Mouse (Mus musculus): ENCODE results near the gene Reep6. TPM values are rescaled to one million over a fixed set of nuclear protein-coding genes. Genes with fewer than 3 reads are reported as not detected.

Reep6 gene
- polyA plus RNA-seq, 1 experiment from 2014 or later: 4.3 TPM

DNA sequence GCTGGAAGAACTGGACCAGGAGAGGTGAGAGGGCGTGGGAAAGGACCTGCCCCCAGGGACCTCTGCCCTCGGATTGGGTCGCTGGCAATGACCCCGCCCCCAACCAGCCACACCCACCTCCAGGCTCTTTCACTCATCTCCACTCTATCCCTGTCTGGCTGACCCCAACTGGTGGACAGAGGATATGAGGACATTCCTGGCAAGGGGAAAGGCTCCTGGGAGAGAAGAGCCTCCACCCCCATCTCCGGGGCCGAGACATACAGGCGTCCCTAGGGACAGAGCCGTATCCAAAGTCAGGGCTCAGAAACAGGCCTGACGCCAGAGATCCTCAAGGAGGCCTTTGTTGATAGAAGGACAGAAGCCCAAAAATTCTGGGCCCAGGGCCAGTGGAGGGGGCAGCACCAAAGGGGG is 27.3 kb upstream of the Reep6 start:
- H3K9me3 ChIP-seq (replicated peaks): no peaks in the 10 kb centered on the region
- peaks cover 74% of the 10 kb centered on the region for H3K4me1 ChIP-seq
- H3K9ac ChIP-seq (replicated peaks): peak overlapping the region; percentile 74
- peaks cover 38% of the 10 kb centered on the region for H3K36me3 ChIP-seq
- 0 out of 2 replicates have a peak, but pooled peaks have one; percentile 4 for ATAC-seq (ENCODE audit: low FRiP score)
- peak overlapping the region; percentile 95 for H3K27ac ChIP-seq (replicated peaks)
- H3K4me2 ChIP-seq: peak overlapping the region; percentile 85
- 9% methylated on average over 9 of the region's 9 CpGs for WGBS
- H3K4me3 ChIP-seq (replicated peaks): peak overlapping the region; percentile 52
- H3K27me3 ChIP-seq (replicated peaks): no peaks in the 10 kb centered on the region

DNA sequence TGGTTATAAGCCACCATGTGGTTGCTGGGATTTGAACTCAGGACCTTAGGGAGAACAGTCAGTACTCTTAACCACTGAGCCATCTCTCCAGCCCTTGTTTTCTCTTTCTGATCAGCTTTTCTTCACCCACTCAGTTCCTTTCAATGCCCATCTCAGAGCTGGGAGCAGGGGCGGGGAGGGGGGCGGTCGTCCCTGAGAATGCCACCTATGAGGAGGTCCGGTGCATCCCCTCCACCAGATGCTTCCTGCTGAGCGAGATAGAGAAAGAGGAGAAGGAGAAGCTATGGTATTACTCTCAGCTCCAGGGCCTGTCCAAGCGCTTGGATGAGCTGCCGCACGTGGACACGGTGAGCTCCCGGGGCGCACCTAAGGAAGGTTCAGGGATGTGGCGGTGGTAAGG is 25.3 kb upstream of the Reep6 start:
- H3K27me3 ChIP-seq (replicated peaks): no peaks in the 10 kb centered on the region
- H3K4me2 ChIP-seq: peak overlapping the region; percentile 32
- H3K9ac ChIP-seq (replicated peaks): 0 out of 2 replicates have a peak overlapping the region, but pooled peaks have one; percentile 18
- peaks cover 59% of the 10 kb centered on the region for H3K4me1 ChIP-seq
- no peaks in the 10 kb centered on the region for H3K9me3 ChIP-seq (replicated peaks)
- H3K4me3 ChIP-seq (replicated peaks): peak overlapping the region; percentile 0; the same call in 1 of the 2 replicates
- 23% methylated on average over 12 of the region's 12 CpGs for WGBS
- no peak overlapping the region for H3K27ac ChIP-seq (replicated peaks)
- no peak for ATAC-seq (ENCODE audit: low FRiP score)
- peaks cover 58% of the 10 kb centered on the region for H3K36me3 ChIP-seq

DNA sequence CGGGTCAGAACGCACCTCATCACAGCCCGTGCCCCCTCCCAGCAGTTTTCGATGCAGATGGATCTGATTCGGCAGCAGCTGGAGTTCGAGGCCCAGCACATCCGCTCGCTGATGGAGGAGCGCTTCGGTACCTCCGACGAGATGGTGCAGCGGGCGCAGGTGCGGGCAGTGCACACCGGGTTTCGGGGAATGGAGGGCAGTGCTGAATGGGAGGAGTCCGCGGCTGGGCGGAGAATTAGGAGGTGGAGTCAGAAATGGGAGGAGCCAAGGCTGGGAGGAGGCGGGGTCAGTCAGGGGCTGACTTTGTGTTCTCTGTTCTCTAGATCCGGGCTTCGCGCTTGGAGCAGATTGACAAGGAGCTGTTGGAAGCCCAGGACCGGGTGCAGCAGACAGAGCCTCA is 24.9 kb upstream of the Reep6 start:
- H3K27ac ChIP-seq (replicated peaks): no peak overlapping the region
- peak overlapping the region; percentile 32 for H3K4me2 ChIP-seq
- H3K9ac ChIP-seq (replicated peaks): no peak overlapping the region
- 12% methylated on average over 25 of the region's 25 CpGs for WGBS
- ATAC-seq (ENCODE audit: low FRiP score): no peak
- peaks cover 62% of the 10 kb centered on the region for H3K36me3 ChIP-seq
- peaks cover 56% of the 10 kb centered on the region for H3K4me1 ChIP-seq
- no peaks in the 10 kb centered on the region for H3K27me3 ChIP-seq (replicated peaks)
- H3K4me3 ChIP-seq (replicated peaks): peak overlapping the region; percentile 0; the same call in 1 of the 2 replicates
- no peaks in the 10 kb centered on the region for H3K9me3 ChIP-seq (replicated peaks)

DNA sequence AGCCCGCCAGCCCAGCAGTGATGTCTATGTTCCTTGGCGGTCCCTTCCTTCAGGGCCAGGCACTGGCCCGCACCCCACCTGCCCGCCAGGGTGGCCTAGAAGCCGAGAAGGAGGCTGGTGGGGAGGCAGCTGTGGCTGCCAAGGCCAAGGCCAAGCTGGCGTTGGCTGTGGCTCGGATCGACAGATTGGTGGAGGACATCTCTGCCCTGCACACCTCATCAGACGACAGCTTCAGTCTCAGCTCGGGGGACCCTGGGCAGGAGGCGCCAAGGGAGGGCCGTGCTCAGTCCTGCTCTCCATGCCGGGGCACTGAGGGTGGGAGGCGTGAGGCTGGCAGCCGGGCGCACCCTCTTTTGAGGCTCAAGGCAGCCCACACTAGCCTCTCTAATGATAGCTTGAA is 18.2 kb upstream of the Reep6 start:
- Histone ChIP-seq H3K4me2 (no peak overlapping the region), H3K4me3 (replicated peaks) (no peak overlapping the region), H3K36me3 (peaks cover 98% of the 10 kb centered on the region), H3K27ac (replicated peaks) (no peak overlapping the region), H3K9ac (replicated peaks) (no peak overlapping the region), H3K9me3 (replicated peaks) (no peaks in the 10 kb centered on the region), H3K4me1 (peaks cover 41% of the 10 kb centered on the region), H3K27me3 (replicated peaks) (no peaks in the 10 kb centered on the region)
- 87% methylated on average over 16 of the region's 16 CpGs for WGBS
- ATAC-seq (ENCODE audit: low FRiP score): no peak

DNA sequence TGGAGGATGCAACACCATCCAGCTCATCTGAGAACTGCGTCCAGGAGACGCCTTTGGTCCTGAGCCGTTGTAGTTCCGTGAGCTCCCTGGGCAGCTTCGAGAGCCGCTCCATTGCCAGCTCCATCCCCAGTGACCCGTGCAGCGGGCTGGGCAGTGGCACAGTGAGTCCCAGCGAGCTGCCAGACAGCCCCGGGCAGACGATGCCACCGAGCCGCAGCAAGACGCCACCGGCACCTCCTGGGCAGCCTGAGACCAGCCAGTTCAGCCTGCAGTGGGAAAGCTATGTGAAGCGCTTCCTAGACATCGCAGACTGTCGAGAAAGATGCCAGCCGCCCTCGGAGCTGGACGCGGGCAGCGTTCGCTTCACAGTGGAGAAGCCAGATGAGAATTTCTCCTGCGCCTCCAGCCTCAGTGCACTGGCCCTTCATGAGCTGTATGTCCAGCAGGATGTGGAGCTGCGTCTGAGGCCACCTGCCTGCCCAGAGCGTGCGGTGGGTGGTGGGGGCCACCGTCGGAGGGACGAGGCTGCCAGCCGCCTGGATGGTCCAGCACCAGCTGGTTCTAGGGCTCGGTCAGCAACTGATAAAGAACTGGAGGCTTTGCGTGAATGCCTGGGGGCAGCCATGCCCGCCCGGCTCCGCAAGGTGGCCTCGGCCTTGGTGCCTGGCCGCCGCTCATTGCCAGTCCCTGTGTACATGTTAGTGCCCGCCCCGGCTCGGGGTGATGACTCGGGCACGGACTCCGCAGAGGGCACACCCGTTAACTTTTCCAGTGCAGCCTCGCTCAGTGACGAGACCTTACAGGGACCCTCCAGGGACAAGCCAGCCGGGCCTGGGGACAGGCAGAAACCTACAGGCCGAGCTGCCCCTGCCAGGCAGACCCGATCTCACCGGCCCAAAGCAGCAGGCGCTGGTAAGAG is 16.9 kb upstream of the Reep6 start:
- peaks cover 97% of the 10 kb centered on the region for H3K36me3 ChIP-seq
- no peaks in the 10 kb centered on the region for H3K9me3 ChIP-seq (replicated peaks)
- peaks cover 50% of the 10 kb centered on the region for H3K4me1 ChIP-seq
- H3K27me3 ChIP-seq (replicated peaks): no peaks in the 10 kb centered on the region
- no peak for ATAC-seq (ENCODE audit: low FRiP score)
- no peak overlapping the region for H3K4me3 ChIP-seq (replicated peaks)
- H3K4me2 ChIP-seq: no peak overlapping the region
- no peak overlapping the region for H3K27ac ChIP-seq (replicated peaks)
- 67% methylated on average over 54 of the region's 54 CpGs for WGBS
- no peak overlapping the region for H3K9ac ChIP-seq (replicated peaks)

DNA sequence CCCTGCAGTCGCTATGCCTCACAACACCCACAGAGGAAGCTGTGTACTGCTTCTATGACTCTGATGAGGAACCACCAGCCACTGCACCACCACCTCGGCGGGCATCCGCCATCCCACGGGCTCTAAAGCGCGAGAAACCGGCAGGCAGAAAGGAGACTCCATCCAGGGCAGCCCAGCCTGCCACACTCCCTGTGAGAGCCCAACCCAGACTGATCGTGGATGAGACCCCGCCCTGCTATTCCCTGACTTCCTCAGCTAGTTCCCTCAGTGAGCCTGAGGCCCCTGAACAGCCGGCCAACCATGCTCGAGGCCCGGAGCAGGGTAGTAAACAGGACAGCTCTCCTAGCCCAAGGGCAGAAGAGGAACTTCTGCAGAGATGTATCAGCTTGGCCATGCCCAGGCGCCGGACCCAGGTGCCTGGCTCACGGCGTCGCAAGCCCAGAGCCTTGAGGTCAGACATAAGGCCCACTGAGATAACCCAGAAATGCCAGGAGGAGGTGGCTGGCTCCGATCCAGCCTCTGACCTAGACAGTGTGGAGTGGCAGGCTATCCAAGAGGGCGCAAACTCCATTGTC is 16.0 kb upstream of the Reep6 start:
- H3K4me3 ChIP-seq (replicated peaks): no peak overlapping the region
- no peak overlapping the region for H3K9ac ChIP-seq (replicated peaks)
- H3K4me1 ChIP-seq: peaks cover 55% of the 10 kb centered on the region
- ATAC-seq (ENCODE audit: low FRiP score): no peak
- peaks cover 95% of the 10 kb centered on the region for H3K36me3 ChIP-seq
- WGBS: 50% methylated on average over 20 of the region's 20 CpGs
- H3K9me3 ChIP-seq (replicated peaks): no peaks in the 10 kb centered on the region
- H3K27ac ChIP-seq (replicated peaks): no peak overlapping the region
- H3K4me2 ChIP-seq: no peak overlapping the region
- no peaks in the 10 kb centered on the region for H3K27me3 ChIP-seq (replicated peaks)

DNA sequence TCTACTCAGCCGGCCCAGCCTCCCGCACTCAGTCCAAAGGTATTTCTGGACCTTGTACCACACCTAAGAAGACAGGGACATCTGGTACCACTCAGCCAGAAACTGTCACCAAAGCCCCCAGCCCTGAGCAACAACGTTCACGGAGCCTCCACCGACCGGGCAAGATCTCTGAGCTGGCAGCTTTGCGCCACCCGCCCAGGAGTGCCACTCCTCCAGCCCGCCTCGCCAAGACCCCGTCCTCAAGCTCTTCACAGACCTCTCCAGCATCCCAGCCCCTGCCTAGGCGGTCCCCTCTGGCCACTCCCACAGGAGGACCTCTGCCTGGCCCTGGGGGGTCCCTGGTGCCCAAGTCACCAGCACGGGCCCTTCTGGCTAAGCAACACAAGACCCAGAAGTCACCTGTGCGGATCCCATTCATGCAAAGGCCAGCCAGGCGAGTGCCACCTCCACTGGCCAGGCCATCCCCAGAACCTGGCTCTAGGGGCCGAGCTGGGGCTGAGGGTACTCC is 15.2 kb upstream of the Reep6 start:
- H3K9ac ChIP-seq (replicated peaks): no peak overlapping the region
- no peak overlapping the region for H3K27ac ChIP-seq (replicated peaks)
- no peak for ATAC-seq (ENCODE audit: low FRiP score)
- no peak overlapping the region for H3K4me2 ChIP-seq
- H3K4me1 ChIP-seq: peaks cover 63% of the 10 kb centered on the region
- peaks cover 87% of the 10 kb centered on the region for H3K36me3 ChIP-seq
- WGBS: 55% methylated on average over 16 of the region's 16 CpGs
- H3K27me3 ChIP-seq (replicated peaks): no peaks in the 10 kb centered on the region
- H3K4me3 ChIP-seq (replicated peaks): no peak overlapping the region
- H3K9me3 ChIP-seq (replicated peaks): no peaks in the 10 kb centered on the region

DNA sequence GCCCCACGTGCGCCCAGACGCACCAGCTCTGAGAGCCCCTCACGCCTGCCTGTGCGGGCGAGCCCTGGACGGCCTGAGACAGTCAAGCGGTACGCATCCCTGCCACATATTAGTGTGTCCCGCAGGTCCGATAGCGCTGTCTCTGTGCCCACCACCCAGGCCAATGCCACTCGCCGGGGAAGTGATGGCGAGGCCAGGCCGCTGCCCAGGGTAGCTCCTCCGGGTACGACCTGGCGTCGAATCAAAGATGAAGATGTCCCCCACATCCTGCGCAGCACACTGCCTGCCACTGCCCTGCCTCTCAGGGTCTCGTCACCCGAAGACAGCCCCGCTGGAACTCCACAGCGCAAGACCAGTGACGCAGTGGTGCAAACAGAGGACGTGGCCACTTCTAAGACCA is 14.4 kb upstream of the Reep6 start:
- ATAC-seq (ENCODE audit: low FRiP score): no peak
- Histone ChIP-seq H3K36me3 (peaks cover 79% of the 10 kb centered on the region), H3K9me3 (replicated peaks) (no peaks in the 10 kb centered on the region), H3K27me3 (replicated peaks) (no peaks in the 10 kb centered on the region), H3K4me1 (peaks cover 69% of the 10 kb centered on the region), H3K27ac (replicated peaks) (no peak overlapping the region), H3K4me2 (no peak overlapping the region), H3K4me3 (replicated peaks) (no peak overlapping the region), H3K9ac (replicated peaks) (no peak overlapping the region)
- 50% methylated on average over 27 of the region's 27 CpGs for WGBS

DNA sequence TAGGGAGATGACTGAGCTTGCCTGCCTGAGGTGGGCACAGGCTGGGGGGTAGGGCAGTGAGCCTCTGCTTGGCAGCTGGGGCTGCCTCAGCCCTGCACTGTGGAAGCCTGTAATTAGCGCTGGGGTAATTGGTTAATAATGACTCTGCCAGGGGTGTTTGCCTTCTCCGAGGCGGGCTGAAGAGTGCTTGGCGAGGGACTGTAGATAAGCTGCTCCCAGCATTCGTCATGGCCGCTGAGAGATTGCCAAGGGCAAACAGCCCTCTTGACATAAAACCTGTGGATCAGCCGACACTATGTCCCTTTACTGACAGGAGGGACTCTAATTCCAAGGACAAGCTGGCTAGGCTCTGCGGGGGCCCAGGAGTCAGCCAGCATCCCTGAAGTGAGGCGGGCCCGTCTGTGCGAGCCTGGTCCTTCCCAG is 13.4 kb upstream of the Reep6 start:
- H3K9me3 ChIP-seq (replicated peaks): no peaks in the 10 kb centered on the region
- WGBS: 15% methylated on average over 11 of the region's 11 CpGs
- H3K36me3 ChIP-seq: peaks cover 69% of the 10 kb centered on the region
- 0 out of 2 replicates have a peak overlapping the region, but pooled peaks have one; percentile 3 for H3K27ac ChIP-seq (replicated peaks)
- H3K27me3 ChIP-seq (replicated peaks): no peaks in the 10 kb centered on the region
- no peak for ATAC-seq (ENCODE audit: low FRiP score)
- H3K9ac ChIP-seq (replicated peaks): no peak overlapping the region
- peaks cover 73% of the 10 kb centered on the region for H3K4me1 ChIP-seq
- no peak overlapping the region; the same call in 1 of the 2 replicates for H3K4me2 ChIP-seq
- no peak overlapping the region for H3K4me3 ChIP-seq (replicated peaks)

DNA sequence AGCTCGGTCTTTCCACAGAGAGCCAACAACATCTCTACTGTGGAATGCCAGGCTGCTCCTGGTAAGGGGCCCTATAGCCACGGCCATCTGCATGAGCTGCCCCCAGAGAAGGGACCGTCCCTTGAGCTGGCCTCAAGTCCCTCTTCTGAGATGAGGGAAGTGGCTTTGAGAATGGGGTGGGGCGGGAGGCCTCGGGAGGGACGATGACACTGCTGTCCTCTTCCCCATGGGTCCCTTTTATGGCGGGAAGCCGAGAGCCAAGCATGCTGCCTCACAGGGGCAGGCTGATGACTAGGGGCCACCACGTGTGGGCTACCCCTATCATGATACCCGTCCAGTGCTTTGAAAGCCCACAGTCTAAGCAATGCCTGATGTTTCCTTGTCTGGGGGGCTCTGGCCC is 12.7 kb upstream of the Reep6 start:
- no peak overlapping the region for H3K4me3 ChIP-seq (replicated peaks)
- peak overlapping the region; percentile 3; the same call in 1 of the 2 replicates for H3K27ac ChIP-seq (replicated peaks)
- no peaks in the 10 kb centered on the region for H3K27me3 ChIP-seq (replicated peaks)
- ATAC-seq (ENCODE audit: low FRiP score): no peak
- 34% methylated on average over 10 of the region's 10 CpGs for WGBS
- no peak overlapping the region for H3K9ac ChIP-seq (replicated peaks)
- H3K4me1 ChIP-seq: peaks cover 76% of the 10 kb centered on the region
- H3K9me3 ChIP-seq (replicated peaks): no peaks in the 10 kb centered on the region
- no peak overlapping the region for H3K4me2 ChIP-seq
- peaks cover 63% of the 10 kb centered on the region for H3K36me3 ChIP-seq

DNA sequence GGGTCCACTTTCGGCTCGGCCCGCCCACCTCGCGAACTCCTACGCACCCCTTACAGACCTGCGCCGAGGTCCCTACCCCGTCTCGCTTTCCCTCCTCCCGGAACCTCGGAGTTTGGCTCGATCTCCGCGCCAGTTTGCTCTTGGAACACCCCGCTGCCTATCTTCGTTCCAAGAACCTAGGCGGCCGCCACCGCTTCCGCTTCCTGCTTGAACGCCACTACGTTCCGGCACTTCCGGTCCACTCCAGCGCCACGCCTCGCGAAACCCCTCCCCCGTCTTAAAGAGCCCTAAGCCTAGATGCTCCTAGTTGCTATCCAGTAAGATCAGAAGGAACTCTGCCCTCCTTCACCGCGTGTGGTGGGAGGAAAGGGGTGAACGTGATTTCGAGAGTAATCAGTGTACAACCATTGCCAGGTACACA is 9.4 kb upstream of the Reep6 start, which contains the start of gene 2310011J03Rik:
Gene 2310011J03Rik, minus strand, starts transcription at position 198 of the 421 bp plus-strand sequence.
- Histone ChIP-seq H3K27me3 (replicated peaks) (peaks cover 2% of the 10 kb centered on the region; the same call in 1 of the 2 replicates), H3K4me2 (peak within 1 kb of the TSS; percentile 96), H3K4me1 (peaks cover 67% of the 10 kb centered on the region), H3K27ac (replicated peaks) (peak within 1 kb of the TSS; percentile 76), H3K4me3 (replicated peaks) (peak within 1 kb of the TSS; percentile 72), H3K9ac (replicated peaks) (peak within 1 kb of the TSS; percentile 64), H3K9me3 (replicated peaks) (no peaks in the 10 kb centered on the region), H3K36me3 (peaks cover 31% of the 10 kb centered on the region)
- under 1% methylated on average over 34 of the region's 34 CpGs for WGBS
- peak; percentile 71 for ATAC-seq (ENCODE audit: low FRiP score)

Data from neural tube, embryonic 15.5 days (tissue).